Mouse (Mus musculus) spleen, adult 2 months (tissue): ENCODE results near the gene Heyl.

Source experiments
- CTCF ChIP-seq: fragments of 200-500 bp; IDR thresholded peaks from 2 replicates; pipeline ENCODE4 v1.5.1; 2011; ENCODE audit warnings: mild to moderate bottlenecking, inconsistent platforms; ENCODE audit not compliant: insufficient read depth, insufficient read length, insufficient replicate concordance; ENCODE audit errors: extremely low read depth
- POLR2A ChIP-seq: fragments of 200-500 bp; IDR thresholded peaks from 2 replicates; pipeline ENCODE4 v1.6.1; 2011; ENCODE audit warnings: low read depth, low read length, inconsistent platforms

DNA sequence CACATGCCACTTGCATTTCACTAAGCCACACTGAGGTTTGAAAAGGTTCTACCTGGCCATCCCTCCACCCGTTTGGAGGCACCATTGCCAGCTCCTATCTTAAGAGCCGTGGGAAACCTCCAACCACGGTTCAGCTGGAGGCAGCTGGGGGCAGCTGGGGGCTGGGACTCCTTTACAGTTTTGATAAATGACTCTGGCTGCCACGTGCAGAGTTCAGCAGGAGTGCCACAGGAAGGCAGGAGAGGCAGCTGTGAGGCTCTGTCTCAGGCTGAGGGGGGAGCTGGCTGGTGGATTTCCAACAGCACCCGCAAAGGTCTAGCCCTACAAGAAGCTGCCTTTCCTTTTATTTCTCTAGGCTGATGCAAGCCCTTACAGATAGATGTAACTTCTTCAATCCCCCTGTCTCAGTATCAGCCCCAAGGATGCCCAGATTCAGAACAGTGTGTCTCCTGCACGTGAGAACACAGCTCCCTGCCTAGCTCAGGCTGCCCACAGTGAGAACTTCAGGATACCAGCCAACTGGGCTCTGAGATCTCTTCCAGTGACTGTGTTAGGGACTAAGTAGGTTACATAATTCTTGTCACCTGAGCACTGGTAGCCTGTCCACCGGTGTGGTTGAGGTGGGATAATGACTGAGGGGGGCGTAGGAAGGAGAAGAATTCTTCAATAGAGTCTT is 26.9 kb downstream of the Heyl start:
- no peak for TF ChIP-seq CTCF
- no peak for TF ChIP-seq POLR2A
